ENCODE assay signal across 18 mouse cellular contexts in genomic region chr11:118712761-118713160, GRCm38 (mm10).
DNase-seq lines count a peak whose midpoint lies in the region; ATAC-seq and TF ChIP-seq lines count a peak whose summit lies in the region.
"Had no signal": no experiment of that assay in that cellular context is flagged by ENCODE, and none has a peak within 500 bp of the region (broad histone marks: within the 10 kb centered on the region; RNA-seq: fewer than 3 reads in every experiment).

No protein-coding gene starts in this region.

- H3K9me3 ChIP-seq in midbrain, embryonic 16.5 days (replicated peaks; ENCODE audit: control insufficient read depth, low read length, poor library complexity, severe bottlenecking): no peaks in the 10 kb centered on the region
- H3K9me3 ChIP-seq: kidney, embryonic 15.5 days had no signal

- H3K27ac ChIP-seq in layer of hippocampus, adult 2 months: peak overlapping the region; percentile 18; the same call in 1 of the 2 replicates
- H3K27ac ChIP-seq in midbrain, embryonic 16.5 days (ENCODE audit: low read length): peak overlapping the region; percentile 23
- H3K27ac ChIP-seq: kidney, embryonic 15.5 days; midbrain, embryonic 12.5 days; stomach, postnatal 0 days had no signal

- peak; percentile 67; the same call in 1 of the 2 replicates for ATAC-seq in cerebellum, adult (ENCODE audit: insufficient number of reproducible peaks, low FRiP score, low TSS enrichment)
- ATAC-seq in midbrain, embryonic 16.5 days: no peak
- ATAC-seq: intestine, embryonic 16.5 days had no signal

- no peaks in the 10 kb centered on the region for H3K27me3 ChIP-seq in midbrain, embryonic 16.5 days (ENCODE audit: control insufficient read depth, insufficient read depth, low read depth, low read length)
- H3K27me3 ChIP-seq: midbrain, embryonic 12.5 days had no signal

- TF ChIP-seq CTCF in layer of hippocampus, adult 2 months (conservative IDR thresholded peaks at IDR 0.05): no peak

- DNase-seq in cerebellum, postnatal 4 days (ENCODE audit: low spot score in 2 of 2): no peak
- no peak for DNase-seq in layer of hippocampus, adult 2 months (ENCODE audit: low spot score in 2 of 2)
- no peak for DNase-seq in layer of hippocampus, adult 11-12 months (ENCODE audit: low spot score)
- peak; percentile 89 for DNase-seq in cerebellum, adult 9-10 months
- DNase-seq in kidney, postnatal 36 days: no peak
- DNase-seq in urinary bladder, postnatal 4 days (ENCODE audit: low spot score in 2 of 2): no peak
- DNase-seq: adrenal gland, adult 2 months; left cerebral cortex, postnatal 4 days; lung, adult 18-20 months; lung, postnatal 4 days had no signal

- H3K4me2 ChIP-seq in midbrain, embryonic 16.5 days (ENCODE audit: low read length): no peak overlapping the region
- H3K4me2 ChIP-seq: heart, embryonic 12.5 days; kidney, embryonic 15.5 days; midbrain, embryonic 12.5 days had no signal

- peaks cover 35% of the 10 kb centered on the region for H3K4me1 ChIP-seq in midbrain, embryonic 16.5 days (ENCODE audit: control insufficient read depth, insufficient read depth, low read length)
- H3K4me1 ChIP-seq: heart, embryonic 12.5 days; kidney, embryonic 15.5 days had no signal

- no peaks in the 10 kb centered on the region for H3K36me3 ChIP-seq in midbrain, embryonic 16.5 days (ENCODE audit: control insufficient read depth, insufficient read depth, low read length)
- H3K36me3 ChIP-seq: heart, embryonic 12.5 days; kidney, embryonic 15.5 days; midbrain, embryonic 12.5 days had no signal

- no peak overlapping the region for H3K9ac ChIP-seq in midbrain, embryonic 16.5 days (ENCODE audit: low read depth, low read length)
- H3K9ac ChIP-seq: heart, embryonic 12.5 days; kidney, embryonic 15.5 days; midbrain, embryonic 12.5 days had no signal

- H3K4me3 ChIP-seq in layer of hippocampus, adult 2 months: no peak overlapping the region
- H3K4me3 ChIP-seq in midbrain, embryonic 16.5 days (ENCODE audit: low read depth, low read length): no peak overlapping the region
- H3K4me3 ChIP-seq: erythroblast, embryonic 14.5 days; heart, embryonic 12.5 days; kidney, embryonic 15.5 days; midbrain, embryonic 12.5 days had no signal

- whole genome bisulfite sequencing in midbrain, embryonic 16.5 days: 62% methylated on average over 4 of the region's 4 CpGs
